Mouse (Mus musculus) heart, embryonic 16.5 days (tissue): ENCODE results near the gene 2010111I01Rik. TPM values are rescaled to one million over a fixed set of nuclear protein-coding genes. Genes with fewer than 3 reads are reported as not detected.

Experiments
- ATAC-seq: fragments of 200-750 bp; cut with Nextera tagmentation; replicated peaks from 2 replicates; pipeline ENCODE4 v1.8.0; 2017; ENCODE audit warnings: moderate number of reproducible peaks; ENCODE audit not compliant: insufficient read depth, low FRiP score; ENCODE audit errors: extremely low read depth
- H3K27ac ChIP-seq: fragments of 300-500 bp; sonication (generic); 2 replicates; pipeline ENCODE4 v1.5.1; 2014; ENCODE audit warnings: mild to moderate bottlenecking, low read length, control low read depth, moderate library complexity
- H3K27me3 ChIP-seq: fragments of 300-500 bp; sonication (generic); 2 replicates; pipeline ENCODE4 v1.6.1; 2014; ENCODE audit warnings: low read length, mixed read lengths; ENCODE audit not compliant: control insufficient read depth, insufficient read depth
- H3K36me3 ChIP-seq: fragments of 300-500 bp; sonication (generic); 2 replicates; pipeline ENCODE4 v1.6.1; 2014; ENCODE audit not compliant: control insufficient read depth, insufficient read depth
- H3K4me1 ChIP-seq: fragments of 300-500 bp; sonication (generic); 2 replicates; pipeline ENCODE4 v1.6.1; 2014; ENCODE audit warnings: low read length, mixed read lengths; ENCODE audit not compliant: control insufficient read depth, insufficient read depth
- H3K4me2 ChIP-seq: fragments of 300-500 bp; sonication (generic); 2 replicates; pipeline ENCODE4 v1.6.1; 2014; ENCODE audit warnings: low read depth, mild to moderate bottlenecking, control low read depth, low read length
- H3K4me3 ChIP-seq: fragments of 300-500 bp; sonication (generic); 2 replicates; pipeline ENCODE4 v1.5.1; 2014; ENCODE audit warnings: mild to moderate bottlenecking, control low read depth, low read length
- H3K9ac ChIP-seq: fragments of 300-500 bp; sonication (generic); 2 replicates; pipeline ENCODE4 v1.6.1; 2014; ENCODE audit warnings: low read length, control low read depth
- H3K9me3 ChIP-seq: fragments of 300-500 bp; sonication (generic); replicated peaks from 2 replicates; pipeline ENCODE4 v1.6.1; 2016; ENCODE audit warnings: low read length; ENCODE audit not compliant: control insufficient read depth
- WGBS: fragments of 180-500 bp; shearing (Covaris S2); extraction: QIAGEN DNeasy Blood & Tissue Kit; methylation state at CpG from one replicate; pipeline ENCODE4 v1.1.7; 2014; 5-methylcytosine and 5-hydroxymethylcytosine counted together
- polyA plus RNA-seq: library from polyadenylated mRNA; unstranded; fragments of >200 nt; fragmentation: Nextera tagmentation; extraction: Ambion mirVana; gene quantifications from 2 replicates; pipeline ENCODE4 v1.2.1, GENCODE M21; 2015

2010111I01Rik gene
- polyA plus RNA-seq, 1 experiment from 2014 or later, result 71.1 TPM

GRCm38 (mm10) chr13:63293647-63294046 lies 329.0 kb downstream of the 2010111I01Rik start:
- Histone ChIP-seq H3K27me3 (no peaks in the 10 kb centered on the region), H3K9ac (no peak overlapping the region), H3K27ac (peak overlapping the region; percentile 77), H3K36me3 (peaks cover 38% of the 10 kb centered on the region), H3K4me1 (peaks cover 27% of the 10 kb centered on the region), H3K4me3 (no peak overlapping the region), H3K9me3 (no peaks in the 10 kb centered on the region), H3K4me2 (no peak overlapping the region)
- ATAC-seq, result no peak
- 59% methylated on average over 3 of the region's 3 CpGs for WGBS

GRCm38 (mm10) chr13:63294359-63295193 lies 329.9 kb downstream of the 2010111I01Rik start:
- no peaks in the 10 kb centered on the region for H3K9me3 ChIP-seq
- H3K27me3 ChIP-seq, result no peaks in the 10 kb centered on the region
- H3K36me3 ChIP-seq, result peaks cover 46% of the 10 kb centered on the region
- WGBS, result 34% methylated on average over 15 of the region's 15 CpGs
- H3K4me2 ChIP-seq, result no peak overlapping the region
- H3K4me1 ChIP-seq, result peaks cover 27% of the 10 kb centered on the region
- H3K27ac ChIP-seq, result peak overlapping the region; percentile 77
- peak; percentile 61 for ATAC-seq
- no peak overlapping the region for H3K4me3 ChIP-seq
- H3K9ac ChIP-seq, result peak overlapping the region; percentile 38; the same call in 1 of the 2 replicates

GRCm38 (mm10) chr13:63296300-63296699 lies 331.6 kb downstream of the 2010111I01Rik start:
- no peak overlapping the region for H3K9ac ChIP-seq
- no peak overlapping the region for H3K4me2 ChIP-seq
- H3K9me3 ChIP-seq, result no peaks in the 10 kb centered on the region
- no peak overlapping the region for H3K4me3 ChIP-seq
- ATAC-seq, result no peak
- 90% methylated on average over 11 of the region's 11 CpGs for WGBS
- H3K27ac ChIP-seq, result no peak overlapping the region
- peaks cover 52% of the 10 kb centered on the region for H3K36me3 ChIP-seq
- no peaks in the 10 kb centered on the region for H3K27me3 ChIP-seq
- H3K4me1 ChIP-seq, result peaks cover 24% of the 10 kb centered on the region

GRCm38 (mm10) chr13:63297003-63297402 lies 332.3 kb downstream of the 2010111I01Rik start:
- WGBS, result 88% methylated on average over 2 of the region's 2 CpGs
- Histone ChIP-seq H3K4me2 (no peak overlapping the region), H3K4me3 (no peak overlapping the region), H3K4me1 (peaks cover 24% of the 10 kb centered on the region), H3K36me3 (peaks cover 54% of the 10 kb centered on the region), H3K27ac (no peak overlapping the region), H3K9ac (no peak overlapping the region), H3K9me3 (no peaks in the 10 kb centered on the region), H3K27me3 (no peaks in the 10 kb centered on the region)
- no peak for ATAC-seq

- Histone ChIP-seq H3K4me1 (peaks cover 21% of the 10 kb centered on the region), H3K27ac (no peak overlapping the region), H3K9me3 (no peaks in the 10 kb centered on the region), H3K36me3 (peaks cover 62% of the 10 kb centered on the region), H3K4me2 (no peak overlapping the region), H3K9ac (no peak overlapping the region), H3K27me3 (no peaks in the 10 kb centered on the region), H3K4me3 (no peak overlapping the region)
- WGBS, result 92% methylated on average over 3 of the region's 3 CpGs
- no peak for ATAC-seq
Measured at GRCm38 (mm10) chr13:63297933-63298332, 333.2 kb downstream of the 2010111I01Rik start.

- Histone ChIP-seq H3K9me3 (no peaks in the 10 kb centered on the region), H3K27ac (no peak overlapping the region), H3K36me3 (peaks cover 70% of the 10 kb centered on the region), H3K4me1 (peaks cover 12% of the 10 kb centered on the region), H3K4me3 (no peak overlapping the region), H3K9ac (no peak overlapping the region), H3K4me2 (no peak overlapping the region), H3K27me3 (no peaks in the 10 kb centered on the region)
- no peak for ATAC-seq
- 90% methylated on average over 5 of the region's 5 CpGs for WGBS
Measured at GRCm38 (mm10) chr13:63298931-63299330, 334.2 kb downstream of the 2010111I01Rik start.

GRCm38 (mm10) chr13:63300929-63301328 lies 336.2 kb downstream of the 2010111I01Rik start:
- H3K4me3 ChIP-seq, result no peak overlapping the region
- no peaks in the 10 kb centered on the region for H3K4me1 ChIP-seq
- ATAC-seq, result no peak
- no peaks in the 10 kb centered on the region for H3K9me3 ChIP-seq
- 79% methylated on average over 7 of the region's 7 CpGs for WGBS
- H3K4me2 ChIP-seq, result no peak overlapping the region
- H3K9ac ChIP-seq, result no peak overlapping the region
- peaks cover 72% of the 10 kb centered on the region for H3K36me3 ChIP-seq
- no peaks in the 10 kb centered on the region for H3K27me3 ChIP-seq
- H3K27ac ChIP-seq, result no peak overlapping the region

- ATAC-seq, result no peak
- H3K27me3 ChIP-seq, result no peaks in the 10 kb centered on the region
- WGBS, result 60% methylated on average over 3 of the region's 3 CpGs
Measured at GRCm38 (mm10) chr13:63301764-63302209, 337.1 kb downstream of the 2010111I01Rik start.

GRCm38 (mm10) chr13:63302381-63302780 lies 337.7 kb downstream of the 2010111I01Rik start:
- no peaks in the 10 kb centered on the region for H3K27me3 ChIP-seq
- H3K4me2 ChIP-seq, result no peak overlapping the region
- no peak overlapping the region for H3K27ac ChIP-seq
- no peaks in the 10 kb centered on the region for H3K9me3 ChIP-seq
- no peak overlapping the region for H3K9ac ChIP-seq
- peaks cover 61% of the 10 kb centered on the region for H3K36me3 ChIP-seq
- 92% methylated on average over 5 of the region's 5 CpGs for WGBS
- ATAC-seq, result no peak
- no peak overlapping the region for H3K4me3 ChIP-seq
- H3K4me1 ChIP-seq, result no peaks in the 10 kb centered on the region

More at GRCm38 (mm10) chr13:63301764-63302209, 337.1 kb downstream of the 2010111I01Rik start:
- H3K36me3 ChIP-seq, result peaks cover 66% of the 10 kb centered on the region
- H3K4me3 ChIP-seq, result no peak overlapping the region
- H3K9ac ChIP-seq, result no peak overlapping the region
- no peak overlapping the region for H3K27ac ChIP-seq
- no peaks in the 10 kb centered on the region for H3K9me3 ChIP-seq
- H3K4me1 ChIP-seq, result no peaks in the 10 kb centered on the region
- no peak overlapping the region for H3K4me2 ChIP-seq
